Mouse (Mus musculus): ENCODE data around the gene Wbp1.

Gene Wbp1

GRCm38 (mm10) chr6:83078324-83078858, 43.0 kb downstream of the Wbp1 start:
- DNase-seq: peak; percentile 100

GRCm38 (mm10) chr6:83077630-83078323, 43.6 kb downstream of the Wbp1 start, which contains the start of gene Pcgf1:
Gene Pcgf1, plus strand, starts transcription at chr6:83077869.
- DNase-seq: peak; percentile 32

- DNase-seq: no peak
Observed at GRCm38 (mm10) chr6:83074979-83075378, 46.4 kb downstream of the Wbp1 start.

- no peak for DNase-seq
Observed at GRCm38 (mm10) chr6:83071220-83071619, 50.1 kb downstream of the Wbp1 start.

DNA sequence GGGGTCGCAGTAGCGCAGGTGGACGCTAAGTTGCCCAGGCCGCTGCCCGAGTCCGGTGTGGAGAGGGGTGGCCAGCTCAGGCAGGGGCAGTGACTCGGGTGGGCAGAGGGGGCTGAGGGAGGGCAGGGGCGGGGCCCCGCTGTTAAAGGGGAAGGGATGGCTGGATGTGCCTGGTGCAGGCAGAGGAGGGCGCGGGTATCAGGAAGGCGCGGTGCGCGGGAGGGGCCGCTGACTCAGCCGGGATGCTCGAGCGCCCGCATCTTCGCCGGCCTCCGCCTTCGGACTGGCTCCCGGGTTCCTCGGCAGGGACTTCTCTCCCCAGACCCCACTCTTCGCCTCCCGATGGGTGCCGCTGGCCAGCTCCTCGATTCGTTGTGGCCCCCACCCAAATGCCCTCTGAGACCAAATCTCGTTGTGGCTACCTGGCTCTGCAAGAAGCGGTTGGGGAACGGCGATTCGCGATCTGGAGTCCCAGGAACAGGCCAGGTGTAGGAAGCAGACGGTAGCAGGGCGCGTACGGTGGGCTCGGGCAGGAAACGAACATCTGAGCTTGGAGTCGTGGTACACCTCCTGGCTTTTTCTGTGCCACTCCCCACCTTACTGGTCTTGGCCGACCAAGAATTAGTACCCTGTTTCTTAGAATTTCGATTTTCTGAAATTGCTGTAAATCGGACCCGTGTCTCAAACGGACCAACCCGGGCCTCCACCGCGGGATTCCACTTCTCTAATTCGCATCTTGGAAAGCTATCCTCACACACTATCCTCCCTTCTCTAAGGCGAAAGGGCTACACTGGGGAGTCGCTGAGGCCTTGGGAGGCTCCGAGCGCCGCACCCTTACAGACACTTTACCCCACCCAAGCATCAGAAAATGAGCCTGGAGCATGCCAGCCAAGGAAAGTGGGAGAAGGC, 50.8 kb downstream of the Wbp1 start:
- DNase-seq: no peak

DNA sequence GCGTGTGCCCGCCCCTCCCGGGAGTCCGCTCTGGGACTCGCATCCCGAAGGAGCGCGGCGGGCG, 51.3 kb downstream of the Wbp1 start, which contains the start of gene Tlx2:
Gene Tlx2 (minus strand): TSS at position 47 of the 64 bp plus-strand sequence.
- DNase-seq: no peak

DNA sequence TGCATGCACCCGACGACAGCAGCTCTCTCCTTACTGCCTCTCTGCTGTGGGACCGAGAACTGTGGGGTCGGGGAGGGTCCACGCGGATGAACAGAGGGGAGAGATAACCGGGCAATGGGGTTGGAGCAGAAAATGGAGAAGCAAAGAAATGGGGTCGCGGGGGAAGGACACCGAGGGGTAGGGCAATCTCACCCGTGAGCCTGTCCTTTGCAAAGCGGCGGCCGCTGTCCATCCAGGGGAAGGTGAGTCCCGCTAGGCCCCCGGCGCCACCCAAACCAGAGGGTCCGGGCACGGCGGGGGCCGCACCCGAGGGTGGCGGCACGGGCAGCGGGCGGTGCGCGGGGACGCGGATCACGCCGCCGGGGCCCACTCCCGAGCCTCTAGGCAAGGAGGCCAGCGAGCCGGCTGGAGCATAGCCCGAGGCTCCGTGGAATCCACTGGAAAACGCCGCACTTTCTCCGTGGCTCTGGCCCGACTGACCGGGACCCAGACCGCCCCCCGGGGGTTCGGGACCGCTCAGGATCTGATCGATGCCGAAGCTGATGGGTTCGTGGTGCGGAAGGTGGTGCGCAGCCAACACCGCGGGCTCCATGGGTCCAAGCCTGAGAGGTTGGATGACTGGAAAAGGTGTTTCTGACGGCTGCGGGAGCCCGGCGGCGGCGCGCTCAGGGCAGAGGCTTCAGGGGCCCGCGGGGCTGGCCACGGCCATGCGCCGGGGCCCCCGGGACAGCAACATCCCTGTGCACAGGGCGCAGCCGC, 51.7 kb downstream of the Wbp1 start:
- DNase-seq: no peak

Measured in right cerebral cortex, postnatal 14 days (tissue).